Mouse (Mus musculus) fat pad, adult 2 months (tissue): ENCODE results near the gene Gsk3b.

ENCODE experiments used
- DNase-seq: peaks from one replicate; pipeline ENCODE4 v3.0.0-alpha.2; 2011; ENCODE audit warnings: low read depth, low spot score; ENCODE audit errors: extremely low read depth

Gene Gsk3b

GRCm38 (mm10) chr16:38088629-38089446, at the start of gene Gsk3b:
Gsk3b (plus strand) TSS chr16:38089001.
- DNase-seq: peak; percentile 99

GRCm38 (mm10) chr16:38042160-38042559, 46.6 kb upstream of the Gsk3b start:
- DNase-seq: no peak

- no peak for DNase-seq
Observed at GRCm38 (mm10) chr16:38044551-38044950, 44.2 kb upstream of the Gsk3b start.

GRCm38 (mm10) chr16:38047781-38048558, 40.8 kb upstream of the Gsk3b start:
- DNase-seq: peak; percentile 18

- DNase-seq: peak; percentile 37
Observed at GRCm38 (mm10) chr16:38057898-38058297, 30.9 kb upstream of the Gsk3b start.

- no peak for DNase-seq
Observed at GRCm38 (mm10) chr16:38058836-38059235, 30.0 kb upstream of the Gsk3b start.

GRCm38 (mm10) chr16:38059631-38060030, 29.2 kb upstream of the Gsk3b start:
- DNase-seq: no peak

GRCm38 (mm10) chr16:38073859-38074631, 14.8 kb upstream of the Gsk3b start:
- DNase-seq: peak; percentile 59

- no peak for DNase-seq
Observed at GRCm38 (mm10) chr16:38080201-38080600, 8.6 kb upstream of the Gsk3b start.

GRCm38 (mm10) chr16:38087231-38087630, 1.6 kb upstream of the Gsk3b start:
- peak; percentile 39 for DNase-seq

- DNase-seq: no peak
Observed at GRCm38 (mm10) chr16:38087645-38088125, 1.1 kb upstream of the Gsk3b start.

GRCm38 (mm10) chr16:38088126-38088628, 624 bp upstream of the Gsk3b start:
- no peak for DNase-seq

GRCm38 (mm10) chr16:38089447-38090170, 808 bp downstream of the Gsk3b start:
- no peak for DNase-seq

GRCm38 (mm10) chr16:38090341-38091005, 1.7 kb downstream of the Gsk3b start:
- no peak for DNase-seq

- no peak for DNase-seq
Observed at GRCm38 (mm10) chr16:38091041-38091440, 2.2 kb downstream of the Gsk3b start.

- DNase-seq: no peak
Observed at GRCm38 (mm10) chr16:38091706-38092105, 2.9 kb downstream of the Gsk3b start.

GRCm38 (mm10) chr16:38092598-38092997, 3.8 kb downstream of the Gsk3b start:
- no peak for DNase-seq

GRCm38 (mm10) chr16:38095181-38095851, 6.5 kb downstream of the Gsk3b start:
- DNase-seq: no peak

- DNase-seq: no peak
Observed at GRCm38 (mm10) chr16:38097521-38097920, 8.7 kb downstream of the Gsk3b start.
